Mouse (Mus musculus): ENCODE measurements around the gene Erc1. TPM values are rescaled to one million over a fixed set of nuclear protein-coding genes. Genes with fewer than 3 reads are reported as not detected.
A peak's percentile ranks its signal among the peaks of the same experiment; 100 is the strongest.

The Erc1 gene
- 3.0 TPM in 2 replicates for polyA plus RNA-seq (2012; rRNA removed)

GRCm38 (mm10) chr6:119848034-119848695 is at the start of gene Erc1:
Erc1 (minus strand) TSS chr6:119848167.
- Histone ChIP-seq H3K4me3 (ENCODE audit: extremely low read depth, insufficient read depth, insufficient read length) (peak within 1 kb of the TSS; percentile 99), H3K4me1 (ENCODE audit: control insufficient read depth, insufficient read depth, insufficient read length) (peaks cover 4% of the 10 kb centered on the region), H3K36me3 (ENCODE audit: control insufficient read depth, insufficient read depth, low read length) (no peaks in the 10 kb centered on the region), H3K27me3 (ENCODE audit: control insufficient read depth, insufficient read depth, low read length) (peaks cover 2% of the 10 kb centered on the region; the same call in 1 of the 2 replicates), H3K27ac (ENCODE audit: insufficient read depth, low read length) (peak within 1 kb of the TSS; percentile 77)
- 0% methylated on average over 50 of the region's 73 CpGs for WGBS
- peak; percentile 35 to 85 for DNase-seq (ENCODE audit: low read depth in 1 of 2, low spot score in 2 of 2)
- TF ChIP-seq POLR2A (IDR thresholded peaks at IDR 0.05; ENCODE audit: low read depth, low read length) (peak; percentile 10; the same call in 1 of the 2 replicates), CTCF (IDR thresholded peaks at IDR 0.05; ENCODE audit: extremely low read depth, insufficient read depth, insufficient read length, insufficient replicate concordance) (no peak)

GRCm38 (mm10) chr6:119892711-119893110 is 44.7 kb upstream of the Erc1 start:
- H3K27me3 ChIP-seq (ENCODE audit: control insufficient read depth, insufficient read depth, low read length): no peaks in the 10 kb centered on the region
- 52% methylated on average over 7 of the region's 7 CpGs for WGBS
- TF ChIP-seq CTCF (IDR thresholded peaks at IDR 0.05; ENCODE audit: extremely low read depth, insufficient read depth, insufficient read length, insufficient replicate concordance) (no peak), POLR2A (IDR thresholded peaks at IDR 0.05; ENCODE audit: low read depth, low read length) (no peak)
- DNase-seq (ENCODE audit: low read depth in 1 of 2, low spot score in 2 of 2): no peak
- no peaks in the 10 kb centered on the region for H3K36me3 ChIP-seq (ENCODE audit: control insufficient read depth, insufficient read depth, low read length)
- no peak overlapping the region for H3K4me3 ChIP-seq (ENCODE audit: extremely low read depth, insufficient read depth, insufficient read length)
- H3K27ac ChIP-seq (ENCODE audit: insufficient read depth, low read length): no peak overlapping the region
- no peaks in the 10 kb centered on the region for H3K4me1 ChIP-seq (ENCODE audit: control insufficient read depth, insufficient read depth, insufficient read length)

GRCm38 (mm10) chr6:119883151-119883550 is 35.2 kb upstream of the Erc1 start:
- TF ChIP-seq CTCF (IDR thresholded peaks at IDR 0.05; ENCODE audit: extremely low read depth, insufficient read depth, insufficient read length, insufficient replicate concordance): no peak
- no peak for TF ChIP-seq POLR2A (IDR thresholded peaks at IDR 0.05; ENCODE audit: low read depth, low read length)
- no peak overlapping the region for H3K4me3 ChIP-seq (ENCODE audit: extremely low read depth, insufficient read depth, insufficient read length)
- H3K27ac ChIP-seq (ENCODE audit: insufficient read depth, low read length): no peak overlapping the region
- H3K4me1 ChIP-seq (ENCODE audit: control insufficient read depth, insufficient read depth, insufficient read length): no peaks in the 10 kb centered on the region
- 35% methylated on average over 7 of the region's 7 CpGs for WGBS
- no peak for DNase-seq (ENCODE audit: low read depth in 1 of 2, low spot score in 2 of 2)
- H3K27me3 ChIP-seq (ENCODE audit: control insufficient read depth, insufficient read depth, low read length): no peaks in the 10 kb centered on the region
- H3K36me3 ChIP-seq (ENCODE audit: control insufficient read depth, insufficient read depth, low read length): no peaks in the 10 kb centered on the region

GRCm38 (mm10) chr6:119864341-119865034 is 16.5 kb upstream of the Erc1 start:
- no peaks in the 10 kb centered on the region for H3K27me3 ChIP-seq (ENCODE audit: control insufficient read depth, insufficient read depth, low read length)
- H3K4me1 ChIP-seq (ENCODE audit: control insufficient read depth, insufficient read depth, insufficient read length): no peaks in the 10 kb centered on the region
- H3K4me3 ChIP-seq (ENCODE audit: extremely low read depth, insufficient read depth, insufficient read length): no peak overlapping the region
- H3K36me3 ChIP-seq (ENCODE audit: control insufficient read depth, insufficient read depth, low read length): no peaks in the 10 kb centered on the region
- no peak overlapping the region for H3K27ac ChIP-seq (ENCODE audit: insufficient read depth, low read length)
- DNase-seq (ENCODE audit: low read depth in 1 of 2, low spot score in 2 of 2): no peak
- WGBS: 85% methylated on average over 11 of the region's 11 CpGs
- TF ChIP-seq CTCF (IDR thresholded peaks at IDR 0.05; ENCODE audit: extremely low read depth, insufficient read depth, insufficient read length, insufficient replicate concordance): no peak
- no peak for TF ChIP-seq POLR2A (IDR thresholded peaks at IDR 0.05; ENCODE audit: low read depth, low read length)

GRCm38 (mm10) chr6:119861519-119861918 is 13.6 kb upstream of the Erc1 start:
- DNase-seq (ENCODE audit: low read depth in 1 of 2, low spot score in 2 of 2): no peak
- Histone ChIP-seq H3K36me3 (ENCODE audit: control insufficient read depth, insufficient read depth, low read length) (no peaks in the 10 kb centered on the region), H3K4me1 (ENCODE audit: control insufficient read depth, insufficient read depth, insufficient read length) (no peaks in the 10 kb centered on the region), H3K27ac (ENCODE audit: insufficient read depth, low read length) (no peak overlapping the region), H3K4me3 (ENCODE audit: extremely low read depth, insufficient read depth, insufficient read length) (no peak overlapping the region), H3K27me3 (ENCODE audit: control insufficient read depth, insufficient read depth, low read length) (no peaks in the 10 kb centered on the region)
- TF ChIP-seq POLR2A (IDR thresholded peaks at IDR 0.05; ENCODE audit: low read depth, low read length) (no peak), CTCF (IDR thresholded peaks at IDR 0.05; ENCODE audit: extremely low read depth, insufficient read depth, insufficient read length, insufficient replicate concordance) (no peak)
- WGBS: 93% methylated on average over 8 of the region's 8 CpGs

GRCm38 (mm10) chr6:119860236-119860635 is 12.3 kb upstream of the Erc1 start:
- Histone ChIP-seq H3K4me1 (ENCODE audit: control insufficient read depth, insufficient read depth, insufficient read length) (no peaks in the 10 kb centered on the region), H3K27ac (ENCODE audit: insufficient read depth, low read length) (no peak overlapping the region), H3K36me3 (ENCODE audit: control insufficient read depth, insufficient read depth, low read length) (no peaks in the 10 kb centered on the region), H3K27me3 (ENCODE audit: control insufficient read depth, insufficient read depth, low read length) (no peaks in the 10 kb centered on the region), H3K4me3 (ENCODE audit: extremely low read depth, insufficient read depth, insufficient read length) (no peak overlapping the region)
- WGBS: 94% methylated on average over 2 of the region's 2 CpGs
- TF ChIP-seq CTCF (IDR thresholded peaks at IDR 0.05; ENCODE audit: extremely low read depth, insufficient read depth, insufficient read length, insufficient replicate concordance) (no peak), POLR2A (IDR thresholded peaks at IDR 0.05; ENCODE audit: low read depth, low read length) (no peak)
- DNase-seq (ENCODE audit: low read depth in 1 of 2, low spot score in 2 of 2): no peak

GRCm38 (mm10) chr6:119855471-119855870 is 7.5 kb upstream of the Erc1 start:
- H3K4me1 ChIP-seq (ENCODE audit: control insufficient read depth, insufficient read depth, insufficient read length): no peaks in the 10 kb centered on the region
- H3K36me3 ChIP-seq (ENCODE audit: control insufficient read depth, insufficient read depth, low read length): no peaks in the 10 kb centered on the region
- no peak overlapping the region for H3K27ac ChIP-seq (ENCODE audit: insufficient read depth, low read length)
- no peak for DNase-seq (ENCODE audit: low read depth in 1 of 2, low spot score in 2 of 2)
- no peak overlapping the region for H3K4me3 ChIP-seq (ENCODE audit: extremely low read depth, insufficient read depth, insufficient read length)
- no peaks in the 10 kb centered on the region for H3K27me3 ChIP-seq (ENCODE audit: control insufficient read depth, insufficient read depth, low read length)
- WGBS: 90% methylated on average over 4 of the region's 4 CpGs
- no peak for TF ChIP-seq CTCF (IDR thresholded peaks at IDR 0.05; ENCODE audit: extremely low read depth, insufficient read depth, insufficient read length, insufficient replicate concordance)
- TF ChIP-seq POLR2A (IDR thresholded peaks at IDR 0.05; ENCODE audit: low read depth, low read length): no peak

Data from spleen, adult 2 months (tissue).